ENCODE assay signal across 11 mouse cellular contexts in genomic region chr8:94998431-94998830, GRCm38 (mm10). TPM values are rescaled to one million over a fixed set of nuclear protein-coding genes. Genes with fewer than 3 reads are reported as not detected.
A peak's percentile ranks its signal among the peaks of the same experiment; 100 is the strongest.
DNase-seq lines count a peak whose midpoint lies in the region; ATAC-seq lines count a peak whose summit lies in the region.
"Had no signal": no experiment of that assay in that cellular context is flagged by ENCODE, and none has a peak within 500 bp of the region (broad histone marks: within the 10 kb centered on the region; RNA-seq: fewer than 3 reads in every experiment).

No protein-coding gene starts in this region.

- no peak for DNase-seq in kidney, postnatal 14 days
- DNase-seq in embryonic facial prominence, embryonic 10.5 days (ENCODE audit: low spot score) = no peak
- DNase-seq in hindbrain, embryonic 11.5 days (ENCODE audit: low spot score) = no peak
- no peak for DNase-seq in midbrain, embryonic 14.5 days
- DNase-seq in right cerebral cortex, postnatal 14 days = no peak
- DNase-seq in ovary, postnatal 36 days (ENCODE audit: low spot score) = no peak
- DNase-seq: retina, postnatal 1 day; thymus, postnatal 25 days had no signal

- peaks cover 26% of the 10 kb centered on the region for H3K4me1 ChIP-seq in kidney, embryonic 14.5 days (ENCODE audit: control insufficient read depth, insufficient read depth, low read length)
- H3K4me1 ChIP-seq in embryonic facial prominence, embryonic 10.5 days = peaks cover 89% of the 10 kb centered on the region
- H3K4me1 ChIP-seq in hindbrain, embryonic 11.5 days (replicated peaks; ENCODE audit: control insufficient read depth, insufficient read depth, low read length) = peaks cover 36% of the 10 kb centered on the region
- peaks cover 52% of the 10 kb centered on the region for H3K4me1 ChIP-seq in midbrain, embryonic 14.5 days (ENCODE audit: control insufficient read depth, insufficient read depth, low read length)

- no peak overlapping the region for H3K4me3 ChIP-seq in kidney, embryonic 14.5 days (ENCODE audit: low read length)
- 0 out of 2 replicates have a peak overlapping the region, but pooled peaks have one; percentile 55 for H3K4me3 ChIP-seq in embryonic facial prominence, embryonic 10.5 days
- H3K4me3 ChIP-seq in hindbrain, embryonic 11.5 days (ENCODE audit: low read depth, low read length) = peak overlapping the region; percentile 47
- peak overlapping the region; percentile 63 for H3K4me3 ChIP-seq in midbrain, embryonic 14.5 days (replicated peaks; ENCODE audit: low read depth, low read length)

- no peak overlapping the region for H3K4me2 ChIP-seq in kidney, embryonic 14.5 days (replicated peaks; ENCODE audit: low read depth, low read length)
- peak overlapping the region; percentile 67 for H3K4me2 ChIP-seq in hindbrain, embryonic 11.5 days (replicated peaks; ENCODE audit: low read depth, low read length)
- peak overlapping the region; percentile 96 for H3K4me2 ChIP-seq in midbrain, embryonic 14.5 days (ENCODE audit: low read length)

- H3K9ac ChIP-seq in kidney, embryonic 14.5 days (ENCODE audit: low read depth, low read length) = no peak overlapping the region
- H3K9ac ChIP-seq in hindbrain, embryonic 11.5 days (ENCODE audit: low read depth, low read length) = peak overlapping the region; percentile 98
- H3K9ac ChIP-seq in midbrain, embryonic 14.5 days (replicated peaks; ENCODE audit: low read length) = peak overlapping the region; percentile 90

- H3K9me3 ChIP-seq in kidney, embryonic 14.5 days (ENCODE audit: control insufficient read depth, low read length) = no peaks in the 10 kb centered on the region
- H3K9me3 ChIP-seq in embryonic facial prominence, embryonic 10.5 days = no peaks in the 10 kb centered on the region
- H3K9me3 ChIP-seq in hindbrain, embryonic 11.5 days (ENCODE audit: control insufficient read depth, low read length) = no peaks in the 10 kb centered on the region
- H3K9me3 ChIP-seq in midbrain, embryonic 14.5 days (ENCODE audit: control insufficient read depth, low read length) = no peaks in the 10 kb centered on the region

- 45% methylated on average over 2 of the region's 2 CpGs for WGBS in kidney, embryonic 14.5 days
- 61% methylated on average over 2 of the region's 2 CpGs for WGBS in embryonic facial prominence, embryonic 10.5 days
- WGBS in hindbrain, embryonic 11.5 days = 42% methylated on average over 2 of the region's 2 CpGs
- 14% methylated on average over 2 of the region's 2 CpGs for WGBS in midbrain, embryonic 14.5 days

- H3K36me3 ChIP-seq in kidney, embryonic 14.5 days (ENCODE audit: control insufficient read depth, insufficient read depth, low read length) = no peaks in the 10 kb centered on the region
- peaks cover 8% of the 10 kb centered on the region for H3K36me3 ChIP-seq in embryonic facial prominence, embryonic 10.5 days (replicated peaks)
- H3K36me3 ChIP-seq in hindbrain, embryonic 11.5 days (ENCODE audit: control insufficient read depth, insufficient read depth, low read length) = peaks cover 4% of the 10 kb centered on the region
- H3K36me3 ChIP-seq in midbrain, embryonic 14.5 days (ENCODE audit: control insufficient read depth, insufficient read depth, low read length) = peaks cover 12% of the 10 kb centered on the region

- peak overlapping the region; percentile 30; the same call in 1 of the 2 replicates for H3K27ac ChIP-seq in kidney, embryonic 14.5 days (ENCODE audit: low read depth, low read length)
- H3K27ac ChIP-seq in embryonic facial prominence, embryonic 10.5 days (replicated peaks) = peak overlapping the region; percentile 76
- peak overlapping the region; percentile 96 for H3K27ac ChIP-seq in hindbrain, embryonic 11.5 days (ENCODE audit: low read depth, low read length)
- peak overlapping the region; percentile 98 for H3K27ac ChIP-seq in midbrain, embryonic 14.5 days (replicated peaks; ENCODE audit: low read depth, low read length)

- H3K27me3 ChIP-seq in kidney, embryonic 14.5 days (ENCODE audit: control insufficient read depth, insufficient read depth, low read length) = no peaks in the 10 kb centered on the region
- peaks cover 4% of the 10 kb centered on the region; the same call in 1 of the 2 replicates for H3K27me3 ChIP-seq in embryonic facial prominence, embryonic 10.5 days (replicated peaks; ENCODE audit: low read depth, poor library complexity, severe bottlenecking)
- no peaks in the 10 kb centered on the region for H3K27me3 ChIP-seq in hindbrain, embryonic 11.5 days (ENCODE audit: control insufficient read depth, insufficient read depth, low read length)
- H3K27me3 ChIP-seq in midbrain, embryonic 14.5 days (ENCODE audit: control insufficient read depth, insufficient read depth, low read length) = no peaks in the 10 kb centered on the region

- no peak for ATAC-seq in kidney, embryonic 14.5 days (ENCODE audit: low FRiP score, low TSS enrichment)
- no peak for ATAC-seq in hindbrain, embryonic 11.5 days (ENCODE audit: low FRiP score)
- ATAC-seq in midbrain, embryonic 14.5 days (ENCODE audit: low FRiP score, low TSS enrichment) = no peak
- ATAC-seq in monocyte, adult 5-6 weeks (replicated peaks; ENCODE audit: insufficient number of reproducible peaks, low FRiP score, low TSS enrichment, poor library complexity, severe bottlenecking) = no peak

RNA-seq across cellular contexts. Expression of gene Adgrg3, which starts 19.1 kb away (rescaled TPM):
- 2.9 and 3.8 TPM in 2 replicates for polyA plus RNA-seq in kidney, embryonic 14.5 days (2014; fragmentation: Nextera tagmentation; extraction: Ambion mirVana)
- polyA plus RNA-seq in embryonic facial prominence, embryonic 10.5 days (2016; fragmentation: Nextera tagmentation; extraction: Ambion mirVana) = 3.1 and 3.5 TPM in 2 replicates
- polyA plus RNA-seq in hindbrain, embryonic 11.5 days (2014; fragmentation: Nextera tagmentation; extraction: Ambion mirVana) = 2.5 and 4.7 TPM in 2 replicates
- polyA plus RNA-seq in midbrain, embryonic 14.5 days (2014; fragmentation: Nextera tagmentation; extraction: Ambion mirVana) = 0.24 and 1.3 TPM in 2 replicates
- total RNA-seq in monocyte, adult 5-6 weeks (2017) = 2.9 to 15.5 TPM (median 10.1 TPM) in 3 replicates

RNA-seq across cellular contexts. Expression of gene Adgrg1, which starts 23.9 kb away (rescaled TPM):
- polyA plus RNA-seq in kidney, embryonic 14.5 days (2014; fragmentation: Nextera tagmentation; extraction: Ambion mirVana) = 15.5 and 31.3 TPM in 2 replicates
- 32.9 and 38.2 TPM in 2 replicates for polyA plus RNA-seq in embryonic facial prominence, embryonic 10.5 days (2016; fragmentation: Nextera tagmentation; extraction: Ambion mirVana)
- 138 and 160 TPM in 2 replicates for polyA plus RNA-seq in hindbrain, embryonic 11.5 days (2014; fragmentation: Nextera tagmentation; extraction: Ambion mirVana)
- polyA plus RNA-seq in midbrain, embryonic 14.5 days (2014; fragmentation: Nextera tagmentation; extraction: Ambion mirVana) = 112 and 165 TPM in 2 replicates
- 2.2 to 16.6 TPM (median 4.6 TPM) in 3 replicates for total RNA-seq in monocyte, adult 5-6 weeks (2017)

RNA-seq across cellular contexts. Expression of gene Drc7, which starts 56.5 kb away (rescaled TPM):
- not detected in 2 replicates for polyA plus RNA-seq in kidney, embryonic 14.5 days (2014; fragmentation: Nextera tagmentation; extraction: Ambion mirVana)
- 0.10 and 0.15 TPM in 2 replicates for polyA plus RNA-seq in embryonic facial prominence, embryonic 10.5 days (2016; fragmentation: Nextera tagmentation; extraction: Ambion mirVana)
- polyA plus RNA-seq in hindbrain, embryonic 11.5 days (2014; fragmentation: Nextera tagmentation; extraction: Ambion mirVana) = 1.0 and 1.2 TPM in 2 replicates
- 1.2 TPM in 2 replicates for polyA plus RNA-seq in midbrain, embryonic 14.5 days (2014; fragmentation: Nextera tagmentation; extraction: Ambion mirVana)
- not detected in 3 replicates for total RNA-seq in monocyte, adult 5-6 weeks (2017)
- total RNA-seq: adrenal gland, postnatal 14 days had no signal

Comparison
In these comparisons a context has a peak if more than half of its experiments do, and no peak if none do; other contexts are left out.
1. H3K27ac ChIP-seq: peak in every context shown above with its lines; median percentile 98 in midbrain, embryonic 14.5 days; 96 in hindbrain, embryonic 11.5 days; 76 in embryonic facial prominence, embryonic 10.5 days; 30 in kidney, embryonic 14.5 days.